Mouse (Mus musculus) B cell, adult 62 days (primary cell): ENCODE data around the gene Gm3415. TPM values are rescaled to one million over a fixed set of nuclear protein-coding genes. Genes with fewer than 3 reads are reported as not detected.

ENCODE experiments used
- total RNA-seq: library from RNA; stranded (reverse); gene quantifications from 4 replicates; pipeline ENCODE4 v1.2.4, GENCODE M21; 2023

The Gm3415 gene
- not detected in 4 replicates for total RNA-seq

GRCm38 (mm10) chr5:146555836-146556235 lies at the start of gene Gm3415:
Gm3415 (plus strand) TSS chr5:146556136.

GRCm38 (mm10) chr5:146513823-146514222 lies 42.1 kb upstream of the Gm3415 start, which contains the start of gene Gm3402:
Gm3402 (plus strand) TSS chr5:146514123.

GRCm38 (mm10) chr5:146525501-146525900 lies 30.4 kb upstream of the Gm3415 start, which contains the start of gene Gm3404:
Gm3404 (plus strand) TSS chr5:146525801.

GRCm38 (mm10) chr5:146537347-146537746 lies 18.6 kb upstream of the Gm3415 start, which contains the start of gene Gm3409:
Gm3409 (plus strand) TSS chr5:146537647.

GRCm38 (mm10) chr5:146584478-146585306 lies 28.8 kb downstream of the Gm3415 start, which contains the start of gene Gpr12:
Gpr12 (minus strand) TSS chr5:146585239.

Other genes with a start within 250 kb of the Gm3415 start
- not detected in 4 replicates for gene Wasf3, start 171.2 kb upstream of the Gm3415 start, total RNA-seq
- not detected in 4 replicates for gene Gm6408, start 74.2 kb upstream of the Gm3415 start, total RNA-seq
- not detected in 4 replicates for gene Gm6370, start 64.8 kb upstream of the Gm3415 start, total RNA-seq
- not detected in 4 replicates for gene 4930449I24Rik, start 53.7 kb upstream of the Gm3415 start, total RNA-seq
- not detected in 4 replicates for gene Gm3402, start 42.0 kb upstream of the Gm3415 start, total RNA-seq
- gene Gm3404, start 30.3 kb upstream of the Gm3415 start, total RNA-seq, result not detected in 4 replicates
- gene Gm3409, start 18.5 kb upstream of the Gm3415 start, total RNA-seq, result not detected in 4 replicates
- not detected in 4 replicates for gene Gpr12, start 29.1 kb downstream of the Gm3415 start, total RNA-seq
- 41.2 to 45.8 TPM (median 43.9 TPM) in 4 replicates for gene Usp12, start 238.9 kb downstream of the Gm3415 start, total RNA-seq